Mouse (Mus musculus) layer of hippocampus, adult 2 months (tissue): Measurements from ENCODE around the gene Pih1h3b. TPM values are rescaled to one million over a fixed set of nuclear protein-coding genes. Genes with fewer than 3 reads are reported as not detected.

Source experiments
- DNase-seq, 2 experiments: peaks; one replicate each; pipeline ENCODE4 v3.0.0; 2022; ENCODE audit warnings: low spot score in 2 of 2
- H3K27ac ChIP-seq: fragments of 200-600 bp; 2 replicates; pipeline ENCODE4 v1.8.1; 2022
- H3K4me3 ChIP-seq: fragments of 200-600 bp; 2 replicates; pipeline ENCODE4 v1.8.1; 2022; ENCODE audit warnings: mild to moderate bottlenecking
- CTCF ChIP-seq: fragments of 200-600 bp; conservative IDR thresholded peaks from 2 replicates; pipeline ENCODE4 v1.8.1; 2022; ENCODE audit warnings: antibody characterized with exemption, mild to moderate bottlenecking, moderate library complexity
- long read RNA-seq, 2 experiments: library from polyadenylated mRNA; stranded (forward); transcript quantifications; one replicate each; pipeline ENCODE4 v2.0.0; 2021; ENCODE audit warnings: borderline mapping rate in 2 of 2
- total RNA-seq, 2 experiments: library from RNA; stranded (reverse); gene quantifications; 2 replicates each; pipeline ENCODE4 v1.2.3; 2021

Pih1h3b gene
- not detected for total RNA-seq
- long read RNA-seq, experiment 1 = 0 reads
- long read RNA-seq, experiment 2 = 0 reads

GRCm38 (mm10) chrX:140062135-140062975 is at the start of gene Pih1h3b, which contains the start of gene Nup62cl:
Pih1h3b (plus strand) TSS chrX:140062879.
Nup62cl (minus strand) TSS chrX:140062712.
- no peak for TF ChIP-seq CTCF
- DNase-seq = no peak
- Histone ChIP-seq H3K27ac (no peak within 1 kb of the TSS), H3K4me3 (peak within 1 kb of the TSS; percentile 42)

- H3K4me3 ChIP-seq = peak overlapping the region; percentile 8; the same call in 1 of the 2 replicates
- no peak for DNase-seq
- no peak for TF ChIP-seq CTCF
- no peak overlapping the region for H3K27ac ChIP-seq
These were observed 1.5 kb upstream of the Pih1h3b start for GRCm38 (mm10) chrX:140060886-140061874.

DNA sequence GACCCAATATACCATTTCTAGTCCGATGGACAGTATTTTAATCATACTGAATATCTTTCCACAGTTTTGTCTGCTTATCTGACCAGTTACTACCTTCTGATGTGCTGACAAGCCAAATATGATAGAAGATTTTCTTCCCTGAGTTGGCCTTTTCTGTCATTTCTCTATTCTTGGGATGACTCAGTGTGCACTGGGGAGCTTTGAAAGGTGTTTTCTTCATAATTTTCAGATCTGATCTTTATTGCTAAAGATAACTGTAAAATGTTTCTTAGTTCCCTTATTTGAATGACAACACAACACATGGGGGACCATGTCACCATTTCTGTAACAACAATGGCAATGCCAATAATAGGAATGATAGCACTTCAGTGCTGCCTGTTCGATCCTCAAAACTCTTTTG is 19.9 kb downstream of the Pih1h3b start:
- no peak for TF ChIP-seq CTCF
- Histone ChIP-seq H3K4me3 (no peak overlapping the region), H3K27ac (no peak overlapping the region)
- no peak for DNase-seq

GRCm38 (mm10) chrX:140094066-140094465 is 31.4 kb downstream of the Pih1h3b start:
- no peak overlapping the region for H3K27ac ChIP-seq
- no peak overlapping the region for H3K4me3 ChIP-seq
- TF ChIP-seq CTCF = no peak
- DNase-seq = no peak

Other genes with a start within 250 kb of the Pih1h3b start
- 1 to 10 TPM; 4.9 to 5.8 TPM for gene Morc4, start 191.2 kb upstream of the Pih1h3b start, total RNA-seq
- 10 to 100 TPM; 10.6 to 10.9 TPM for gene Rbm41, start 64.3 kb upstream of the Pih1h3b start, total RNA-seq
- gene Nup62cl, start 167 bp upstream of the Pih1h3b start, total RNA-seq = under 1 TPM; 0.41 to 0.59 TPM